Mouse (Mus musculus): Measurements from ENCODE around the gene Trpc4ap.

DNA sequence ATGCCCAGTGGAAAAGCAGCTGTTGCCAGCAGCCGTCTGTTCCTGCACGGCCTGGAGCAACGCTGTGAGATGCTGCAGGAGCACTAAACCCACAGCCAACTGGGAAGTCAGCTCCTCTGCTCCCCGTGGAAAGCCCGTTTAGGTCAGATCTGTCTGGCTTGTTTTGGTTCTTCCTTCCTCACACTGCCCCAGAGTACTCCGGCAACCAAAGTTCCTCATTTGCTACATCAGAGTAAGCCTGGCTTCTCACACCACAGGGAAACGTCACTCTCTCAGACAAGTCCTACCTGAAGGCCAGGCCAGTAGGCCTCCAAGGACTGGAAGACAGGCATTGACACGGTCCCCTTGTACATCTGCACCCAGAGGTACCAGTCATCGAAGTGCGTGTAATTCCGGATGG lies 18.4 kb upstream of the Trpc4ap start:
- TF ChIP-seq CTCF (IDR thresholded peaks at IDR 0.05; ENCODE audit: low read depth) = no peak
- TF ChIP-seq EP300 (IDR thresholded peaks at IDR 0.05; ENCODE audit: low read depth) = no peak

Measured in liver, embryonic 14.5 days (tissue).